Mouse (Mus musculus) kidney, adult 2 months (tissue): ENCODE data around the gene Hcrt.

Experiments
- CTCF ChIP-seq: fragments of 200-500 bp; conservative IDR thresholded peaks from 2 replicates; pipeline ENCODE4 v1.5.1; 2011; ENCODE audit warnings: low read depth, mild to moderate bottlenecking, control low read depth, low read length, moderate library complexity, mixed read lengths; ENCODE audit not compliant: insufficient read depth, insufficient read length
- POLR2A ChIP-seq: fragments of 200-500 bp; IDR thresholded peaks from one replicate; pipeline ENCODE4 v1.6.1; 2011; ENCODE audit warnings: low read depth, low read length, control low read depth

- TF ChIP-seq CTCF (no peak), POLR2A (no peak)
Measured at GRCm38 (mm10) chr11:100767871-100768270, 5.1 kb upstream of the Hcrt start.
